Mouse (Mus musculus) bone marrow macrophage, adult 2 months (primary cell): ENCODE data around the gene Togaram1.

Source experiments
- CTCF ChIP-seq: IDR thresholded peaks from 2 replicates; pipeline ENCODE4 v1.5.1; 2012; ENCODE audit warnings: low read depth, mild to moderate bottlenecking, low read length, moderate library complexity
- POLR2A ChIP-seq: IDR thresholded peaks from 2 replicates; pipeline ENCODE4 v1.6.1; 2012; ENCODE audit warnings: mild to moderate bottlenecking, low read depth, low read length, borderline replicate concordance

GRCm38 (mm10) chr12:64917578-64918471, 47.8 kb upstream of the Togaram1 start, which contains the start of gene Gm527:
- TF ChIP-seq POLR2A (no peak), CTCF (no peak)
